ENCODE assay signal across 8 mouse cellular contexts in genomic region chr3:122620285-122620931, GRCm38 (mm10). TPM values are rescaled to one million over a fixed set of nuclear protein-coding genes. Genes with fewer than 3 reads are reported as not detected.
DNase-seq lines count a peak whose midpoint lies in the region; ATAC-seq and TF ChIP-seq lines count a peak whose summit lies in the region.

No protein-coding gene starts in this region.

- no peak overlapping the region for H3K9ac ChIP-seq in CH12.LX (ENCODE audit: insufficient read depth, low read depth)
- H3K9ac ChIP-seq in forebrain, embryonic 16.5 days (replicated peaks; ENCODE audit: low read depth, low read length) = peak overlapping the region; percentile 100
- peak overlapping the region; percentile 100 for H3K9ac ChIP-seq in hindbrain, embryonic 13.5 days

- no peak for TF ChIP-seq EP300 in CH12.LX (IDR thresholded peaks at IDR 0.05; ENCODE audit: low read length)

- no peak; the same call in 1 of the 2 replicates for TF ChIP-seq RAD21 in CH12.LX (IDR thresholded peaks at IDR 0.05; ENCODE audit: low read depth, low read length)

- peak; percentile 47 for ATAC-seq in forebrain, embryonic 16.5 days
- ATAC-seq in hindbrain, embryonic 13.5 days (ENCODE audit: low FRiP score) = peak; percentile 21; the same call in 1 of the 2 replicates

- TF ChIP-seq CTCF in CH12.LX (conservative IDR thresholded peaks at IDR 0.05 in 1 of 2, IDR thresholded peaks at IDR 0.05 in 1 of 2; ENCODE audit: low read depth in 2 of 2, low read length in 2 of 2) = peak in 1 of 2 experiments; percentile 25; a peak in 1 of 4 replicates

- peak overlapping the region in 1 of 3 experiments; percentile 37 for H3K4me3 ChIP-seq in CH12.LX (replicated peaks in 1 of 3; ENCODE audit: low read depth in 2 of 3, low read length in 2 of 3, poor library complexity in 1 of 3)
- H3K4me3 ChIP-seq in forebrain, embryonic 16.5 days (replicated peaks; ENCODE audit: low read length) = peak overlapping the region; percentile 100
- peak overlapping the region; percentile 96 for H3K4me3 ChIP-seq in hindbrain, embryonic 13.5 days

- DNase-seq in CH12.LX (ENCODE audit: extremely low read depth) = no peak
- peak; percentile 50 to 59 for DNase-seq in adrenal gland, postnatal 36 days
- peak; percentile 37 to 72 for DNase-seq in layer of hippocampus, postnatal 14 days (ENCODE audit: low spot score in 2 of 2)
- peak; percentile 75 for DNase-seq in lung, postnatal 14 days
- DNase-seq in right cerebral cortex, adult 18-20 months = peak; percentile 54
- DNase-seq in spleen, postnatal 10 days (ENCODE audit: low spot score in 2 of 2) = no peak

- dilution Hi-C loops in CH12.LX (cut with MboI; ENCODE audit: extremely low pct_ligation_motif_present, extremely low pct_unique_long_range_greater_than_20kb, low sequenced_read_pairs) = no loop called here

- H3K4me1 ChIP-seq in CH12.LX (ENCODE audit: control insufficient read depth in 1 of 2, insufficient read depth in 2 of 2) = peaks cover 0 to 4% of the 10 kb centered on the region in 2 experiments; a peak in 1 of 4 replicates
- peaks cover 27% of the 10 kb centered on the region for H3K4me1 ChIP-seq in forebrain, embryonic 16.5 days (replicated peaks; ENCODE audit: control insufficient read depth, insufficient read depth, low read length)
- H3K4me1 ChIP-seq in hindbrain, embryonic 13.5 days (replicated peaks) = peaks cover 35% of the 10 kb centered on the region

- no peaks in the 10 kb centered on the region for H3K36me3 ChIP-seq in CH12.LX (replicated peaks in 1 of 2; ENCODE audit: control insufficient read depth in 1 of 2, insufficient read depth in 1 of 2, low read length in 1 of 2)
- no peaks in the 10 kb centered on the region for H3K36me3 ChIP-seq in forebrain, embryonic 16.5 days (ENCODE audit: control insufficient read depth, insufficient read depth)
- H3K36me3 ChIP-seq in hindbrain, embryonic 13.5 days = no peaks in the 10 kb centered on the region

- peak overlapping the region; percentile 19 for H3K4me2 ChIP-seq in CH12.LX (ENCODE audit: insufficient read depth, low read depth, poor library complexity, severe bottlenecking)
- H3K4me2 ChIP-seq in forebrain, embryonic 16.5 days (ENCODE audit: low read length) = peak overlapping the region; percentile 92
- peak overlapping the region; percentile 80 for H3K4me2 ChIP-seq in hindbrain, embryonic 13.5 days

- under 1% methylated on average over 21 of the region's 21 CpGs for whole genome bisulfite sequencing in forebrain, embryonic 16.5 days
- under 1% methylated on average over 21 of the region's 21 CpGs for WGBS in hindbrain, embryonic 13.5 days

- no peaks in the 10 kb centered on the region for H3K9me3 ChIP-seq in CH12.LX (replicated peaks; ENCODE audit: low read length)
- no peaks in the 10 kb centered on the region for H3K9me3 ChIP-seq in forebrain, embryonic 16.5 days (ENCODE audit: control insufficient read depth, low read length)
- no peaks in the 10 kb centered on the region for H3K9me3 ChIP-seq in hindbrain, embryonic 13.5 days

- H3K27ac ChIP-seq in CH12.LX (ENCODE audit: insufficient read depth, low read depth) = no peak overlapping the region
- peak overlapping the region; percentile 99 for H3K27ac ChIP-seq in forebrain, embryonic 16.5 days (ENCODE audit: low read length)
- peak overlapping the region; percentile 100 for H3K27ac ChIP-seq in hindbrain, embryonic 13.5 days

- no peaks in the 10 kb centered on the region for H3K79me2 ChIP-seq in CH12.LX (replicated peaks; ENCODE audit: control insufficient read depth, extremely low read depth, insufficient read depth, poor library complexity, severe bottlenecking)

- TF ChIP-seq POLR2A in CH12.LX (IDR thresholded peaks at IDR 0.05; ENCODE audit: low read depth, low read length) = no peak

- in situ Hi-C loops in CH12.LX (cut with MboI; ENCODE audit: low pct_ligation_motif_present, low pct_unique_long_range_greater_than_20kb, low sequenced_read_pairs) = no loop called here

- H3K27me3 ChIP-seq in CH12.LX (replicated peaks) = peaks cover 21% of the 10 kb centered on the region
- H3K27me3 ChIP-seq in forebrain, embryonic 16.5 days (replicated peaks; ENCODE audit: control insufficient read depth, insufficient read depth, low read length) = no peaks in the 10 kb centered on the region
- no peaks in the 10 kb centered on the region for H3K27me3 ChIP-seq in hindbrain, embryonic 13.5 days

TF ChIP-seq in CH12.LX, 34 proteins besides CTCF, POLR2A, EP300 and RAD21:
- TF ChIP-seq TCF12 (IDR thresholded peaks at IDR 0.05; ENCODE audit: low read depth, low read length) (no peak), MYC (IDR thresholded peaks at IDR 0.05; ENCODE audit: low read depth, low read length) (no peak), MXI1 (IDR thresholded peaks at IDR 0.05; ENCODE audit: low read depth, low read length) (no peak), ETS1 (conservative IDR thresholded peaks at IDR 0.05; ENCODE audit: low read depth, low read length) (no peak), ZMIZ1 (IDR thresholded peaks at IDR 0.05; ENCODE audit: low read depth, low read length) (no peak), JUND (conservative IDR thresholded peaks at IDR 0.05; ENCODE audit: low read depth, low read length) (no peak), HCFC1 (IDR thresholded peaks at IDR 0.05; ENCODE audit: low read depth, low read length) (no peak), USF2 (conservative IDR thresholded peaks at IDR 0.05; ENCODE audit: low read depth, low read length) (no peak), NELFE (IDR thresholded peaks at IDR 0.05; ENCODE audit: low read depth, low read length) (no peak), MAZ (IDR thresholded peaks at IDR 0.05; ENCODE audit: low read depth, low read length) (no peak), ZNF384 (IDR thresholded peaks at IDR 0.05; ENCODE audit: low read depth, low read length) (no peak), CHD1 (IDR thresholded peaks at IDR 0.05; ENCODE audit: low read depth, low read length) (no peak), ZKSCAN1 (IDR thresholded peaks at IDR 0.05; ENCODE audit: borderline replicate concordance, low read depth, low read length) (no peak), NRF1 (IDR thresholded peaks at IDR 0.05; ENCODE audit: low read depth, low read length) (no peak)

RNA-seq across cellular contexts. Expression of gene Fnbp1l, which starts 0.9 kb away (rescaled TPM):
- total RNA-seq in CH12.LX (2012; rRNA removed) (1.3 and 1.5 TPM in 2 replicates), CH12.LX (2014; rRNA removed) (1.9 and 2.0 TPM in 2 replicates)
- 2.0 TPM in 2 replicates for polyA plus RNA-seq in CH12.LX (2012; ENCODE audit: insufficient read length, low read depth)
- total RNA-seq in adrenal gland, postnatal 36 days (2021) = 10 to 100 TPM; 16.8 to 21.5 TPM
- polyA plus RNA-seq in forebrain, embryonic 16.5 days (2015; fragmentation: Nextera tagmentation; extraction: Ambion mirVana) = 269 and 295 TPM in 2 replicates
- polyA plus RNA-seq in hindbrain, embryonic 13.5 days (2015; fragmentation: Nextera tagmentation; extraction: Ambion mirVana) = 211 and 214 TPM in 2 replicates
- total RNA-seq in layer of hippocampus, postnatal 14 days (2021) = 10 to 100 TPM; 60.0 to 60.1 TPM

Comparison
In these comparisons a context has a peak if more than half of its experiments do, and no peak if none do; other contexts are left out.
1. DNase-seq: peak in adrenal gland, postnatal 36 days (2 of 2), layer of hippocampus, postnatal 14 days (2 of 2), lung, postnatal 14 days (single experiment) and right cerebral cortex, adult 18-20 months (single experiment); none in CH12.LX (single experiment) and spleen, postnatal 10 days (0 of 2).
2. H3K4me2 ChIP-seq: peak in every context shown above with its lines; median percentile 92 in forebrain, embryonic 16.5 days; 80 in hindbrain, embryonic 13.5 days; 19 in CH12.LX.
3. RNA of gene Fnbp1l, which starts 0.9 kb away (total RNA-seq): 60.0 to 60.1 TPM in layer of hippocampus, postnatal 14 days and 16.8 to 21.5 TPM in adrenal gland, postnatal 36 days; 1.3 to 2.0 TPM in CH12.LX; every median in the first group is over 4 times any median in the second.